Mouse (Mus musculus): ENCODE data around the gene Cdc14b. TPM values are rescaled to one million over a fixed set of nuclear protein-coding genes. Genes with fewer than 3 reads are reported as not detected.

The Cdc14b gene
- polyA plus RNA-seq (2016; fragmentation: Nextera tagmentation; extraction: Ambion mirVana), result 9.5 and 12.6 TPM in 2 replicates

- Histone ChIP-seq H3K36me3 (no peaks in the 10 kb centered on the region), H3K4me1 (peaks cover 23% of the 10 kb centered on the region), H3K27me3 (ENCODE audit: low read depth, poor library complexity, severe bottlenecking) (peaks cover 39% of the 10 kb centered on the region), H3K9me3 (replicated peaks) (no peaks in the 10 kb centered on the region), H3K27ac (replicated peaks) (peak within 1 kb of the TSS; percentile 81), H3K4me3 (peak within 1 kb of the TSS; percentile 89)
- peak; percentile 92 for DNase-seq (ENCODE audit: low spot score)
- WGBS, result under 1% methylated on average over 57 of the region's 57 CpGs
These were observed at the start of gene Cdc14b for GRCm38 (mm10) chr13:64274879-64275753. TSS of gene Cdc14b (minus strand) at chr13:64275290.

GRCm38 (mm10) chr13:64322561-64323281 lies 47.6 kb upstream of the Cdc14b start:
- H3K27me3 ChIP-seq (ENCODE audit: low read depth, poor library complexity, severe bottlenecking), result no peaks in the 10 kb centered on the region
- no peaks in the 10 kb centered on the region for H3K9me3 ChIP-seq (replicated peaks)
- DNase-seq (ENCODE audit: low spot score), result no peak
- no peak overlapping the region for H3K27ac ChIP-seq (replicated peaks)
- H3K4me1 ChIP-seq, result no peaks in the 10 kb centered on the region
- no peak overlapping the region for H3K4me3 ChIP-seq
- whole genome bisulfite sequencing, result 87% methylated on average over 8 of the region's 8 CpGs
- H3K36me3 ChIP-seq, result no peaks in the 10 kb centered on the region

- H3K9me3 ChIP-seq (replicated peaks), result no peaks in the 10 kb centered on the region
- no peaks in the 10 kb centered on the region for H3K36me3 ChIP-seq
- no peak for DNase-seq (ENCODE audit: low spot score)
- no peaks in the 10 kb centered on the region for H3K27me3 ChIP-seq (ENCODE audit: low read depth, poor library complexity, severe bottlenecking)
- no peak overlapping the region for H3K27ac ChIP-seq (replicated peaks)
- H3K4me3 ChIP-seq, result no peak overlapping the region
- WGBS, result 83% methylated on average over 8 of the region's 8 CpGs
- H3K4me1 ChIP-seq, result no peaks in the 10 kb centered on the region
These were observed 45.2 kb upstream of the Cdc14b start for GRCm38 (mm10) chr13:64320334-64320733.

GRCm38 (mm10) chr13:64319782-64320181 lies 44.7 kb upstream of the Cdc14b start:
- Histone ChIP-seq H3K27me3 (ENCODE audit: low read depth, poor library complexity, severe bottlenecking) (no peaks in the 10 kb centered on the region), H3K9me3 (replicated peaks) (no peaks in the 10 kb centered on the region), H3K27ac (replicated peaks) (no peak overlapping the region), H3K36me3 (no peaks in the 10 kb centered on the region), H3K4me1 (no peaks in the 10 kb centered on the region), H3K4me3 (no peak overlapping the region)
- DNase-seq (ENCODE audit: low spot score), result no peak

- H3K4me1 ChIP-seq, result no peaks in the 10 kb centered on the region
- H3K27ac ChIP-seq (replicated peaks), result no peak overlapping the region
- H3K36me3 ChIP-seq, result no peaks in the 10 kb centered on the region
- no peaks in the 10 kb centered on the region for H3K27me3 ChIP-seq (ENCODE audit: low read depth, poor library complexity, severe bottlenecking)
- DNase-seq (ENCODE audit: low spot score), result no peak
- no peak overlapping the region for H3K4me3 ChIP-seq
- WGBS, result 65% methylated on average over 2 of the region's 2 CpGs
- no peaks in the 10 kb centered on the region for H3K9me3 ChIP-seq (replicated peaks)
These were observed 43.3 kb upstream of the Cdc14b start for GRCm38 (mm10) chr13:64318355-64318754.

- Histone ChIP-seq H3K27me3 (ENCODE audit: low read depth, poor library complexity, severe bottlenecking) (no peaks in the 10 kb centered on the region), H3K4me3 (no peak overlapping the region), H3K4me1 (peaks cover 13% of the 10 kb centered on the region)
These were observed 40.5 kb upstream of the Cdc14b start for GRCm38 (mm10) chr13:64315483-64316050.

GRCm38 (mm10) chr13:64314041-64314440 lies 39.0 kb upstream of the Cdc14b start:
- Histone ChIP-seq H3K4me1 (peaks cover 13% of the 10 kb centered on the region), H3K9me3 (replicated peaks) (no peaks in the 10 kb centered on the region), H3K27me3 (ENCODE audit: low read depth, poor library complexity, severe bottlenecking) (no peaks in the 10 kb centered on the region), H3K36me3 (no peaks in the 10 kb centered on the region), H3K27ac (replicated peaks) (no peak overlapping the region), H3K4me3 (no peak overlapping the region)
- DNase-seq (ENCODE audit: low spot score), result no peak
- 79% methylated on average over 3 of the region's 3 CpGs for WGBS

More at GRCm38 (mm10) chr13:64315483-64316050, 40.5 kb upstream of the Cdc14b start:
- WGBS, result 1% methylated on average over 3 of the region's 3 CpGs
- H3K9me3 ChIP-seq (replicated peaks), result no peaks in the 10 kb centered on the region
- DNase-seq (ENCODE audit: low spot score), result peak; percentile 13
- no peaks in the 10 kb centered on the region for H3K36me3 ChIP-seq
- H3K27ac ChIP-seq (replicated peaks), result no peak overlapping the region

- no peak overlapping the region for H3K27ac ChIP-seq (replicated peaks)
- H3K4me1 ChIP-seq, result peaks cover 13% of the 10 kb centered on the region
- H3K4me3 ChIP-seq, result peak overlapping the region; percentile 73
- H3K9me3 ChIP-seq (replicated peaks), result no peaks in the 10 kb centered on the region
- WGBS, result 2% methylated on average over 2 of the region's 2 CpGs
- H3K36me3 ChIP-seq, result peaks cover 3% of the 10 kb centered on the region; the same call in 1 of the 2 replicates
- H3K27me3 ChIP-seq (ENCODE audit: low read depth, poor library complexity, severe bottlenecking), result no peaks in the 10 kb centered on the region
- no peak for DNase-seq (ENCODE audit: low spot score)
These were observed 37.8 kb upstream of the Cdc14b start for GRCm38 (mm10) chr13:64312916-64313289.

- Histone ChIP-seq H3K4me3 (peak within 1 kb of the TSS; percentile 73), H3K27me3 (ENCODE audit: low read depth, poor library complexity, severe bottlenecking) (no peaks in the 10 kb centered on the region), H3K27ac (replicated peaks) (peak within 1 kb of the TSS; percentile 90), H3K36me3 (peaks cover 8% of the 10 kb centered on the region), H3K9me3 (replicated peaks) (no peaks in the 10 kb centered on the region), H3K4me1 (peaks cover 13% of the 10 kb centered on the region)
- DNase-seq (ENCODE audit: low spot score), result peak; percentile 98
- under 1% methylated on average over 74 of the region's 74 CpGs for WGBS
These were observed 37.2 kb upstream of the Cdc14b start, which contains the start of gene Aaed1 for GRCm38 (mm10) chr13:64312024-64312915. TSS of gene Aaed1 (minus strand) at chr13:64312710.

GRCm38 (mm10) chr13:64311266-64311665 lies 36.2 kb upstream of the Cdc14b start:
- Histone ChIP-seq H3K9me3 (replicated peaks) (no peaks in the 10 kb centered on the region), H3K27me3 (ENCODE audit: low read depth, poor library complexity, severe bottlenecking) (no peaks in the 10 kb centered on the region), H3K4me1 (peaks cover 13% of the 10 kb centered on the region), H3K36me3 (peaks cover 11% of the 10 kb centered on the region), H3K27ac (replicated peaks) (no peak overlapping the region), H3K4me3 (peak overlapping the region; percentile 73)
- no peak for DNase-seq (ENCODE audit: low spot score)
- 97% methylated on average over 1 of the region's 1 CpGs for WGBS

GRCm38 (mm10) chr13:64310585-64310984 lies 35.5 kb upstream of the Cdc14b start:
- H3K27me3 ChIP-seq (ENCODE audit: low read depth, poor library complexity, severe bottlenecking), result no peaks in the 10 kb centered on the region
- 83% methylated on average over 6 of the region's 6 CpGs for WGBS
- peaks cover 13% of the 10 kb centered on the region for H3K4me1 ChIP-seq
- no peak for DNase-seq (ENCODE audit: low spot score)
- no peaks in the 10 kb centered on the region for H3K9me3 ChIP-seq (replicated peaks)
- peaks cover 11% of the 10 kb centered on the region for H3K36me3 ChIP-seq
- H3K4me3 ChIP-seq, result no peak overlapping the region
- no peak overlapping the region for H3K27ac ChIP-seq (replicated peaks)

GRCm38 (mm10) chr13:64309842-64310241 lies 34.8 kb upstream of the Cdc14b start:
- H3K9me3 ChIP-seq (replicated peaks), result no peaks in the 10 kb centered on the region
- no peak overlapping the region for H3K4me3 ChIP-seq
- peaks cover 13% of the 10 kb centered on the region for H3K4me1 ChIP-seq
- no peak overlapping the region for H3K27ac ChIP-seq (replicated peaks)
- WGBS, result 84% methylated on average over 11 of the region's 11 CpGs
- no peak for DNase-seq (ENCODE audit: low spot score)
- H3K27me3 ChIP-seq (ENCODE audit: low read depth, poor library complexity, severe bottlenecking), result no peaks in the 10 kb centered on the region
- peaks cover 11% of the 10 kb centered on the region for H3K36me3 ChIP-seq
